Mouse (Mus musculus) liver, postnatal 0 days (tissue): Measurements from ENCODE around the gene Nploc4. TPM values are rescaled to one million over a fixed set of nuclear protein-coding genes. Genes with fewer than 3 reads are reported as not detected.

Source experiments
- ATAC-seq: fragments of 200-750 bp; cut with Nextera tagmentation; 2 replicates; pipeline ENCODE4 v1.8.0; 2017; ENCODE audit warnings: mild to moderate bottlenecking, moderate library complexity
- DNase-seq: peaks from one replicate; pipeline ENCODE4 v3.0.0-alpha.2; 2016
- H3K27ac ChIP-seq: fragments of 300-500 bp; sonication (generic); 2 replicates; pipeline ENCODE4 v1.5.1; 2014; ENCODE audit warnings: antibody characterized with exemption, moderate library complexity, mild to moderate bottlenecking, low read depth
- H3K27me3 ChIP-seq: fragments of 300-500 bp; sonication (generic); 2 replicates; pipeline ENCODE4 v1.6.1; 2014; ENCODE audit warnings: low read length, control low read depth, mixed read lengths; ENCODE audit not compliant: insufficient read depth
- H3K36me3 ChIP-seq: fragments of 300-500 bp; sonication (generic); replicated peaks from 2 replicates; pipeline ENCODE4 v1.6.1; 2014; ENCODE audit warnings: mild to moderate bottlenecking, control low read depth, low read length, moderate library complexity, mixed read lengths; ENCODE audit not compliant: insufficient read depth
- H3K4me1 ChIP-seq: fragments of 300-500 bp; sonication (generic); 2 replicates; pipeline ENCODE4 v1.6.1; 2014; ENCODE audit warnings: antibody characterized with exemption, mild to moderate bottlenecking, control low read depth; ENCODE audit not compliant: insufficient read depth
- H3K4me2 ChIP-seq: fragments of 300-500 bp; sonication (generic); 2 replicates; pipeline ENCODE4 v1.6.1; 2014; ENCODE audit warnings: low read depth, mild to moderate bottlenecking, low read length, moderate library complexity, mixed read lengths
- H3K4me3 ChIP-seq: fragments of 300-500 bp; sonication (generic); 2 replicates; pipeline ENCODE4 v1.5.1; 2014; ENCODE audit warnings: low read depth, low read length
- H3K9ac ChIP-seq: fragments of 300-500 bp; sonication (generic); replicated peaks from 2 replicates; pipeline ENCODE4 v1.6.1; 2014; ENCODE audit warnings: mild to moderate bottlenecking, moderate library complexity
- H3K9me3 ChIP-seq: fragments of 300-500 bp; sonication (generic); 2 replicates; pipeline ENCODE4 v1.6.1; 2016; ENCODE audit warnings: mild to moderate bottlenecking, control low read depth, low read length, mixed read lengths
- CTCF ChIP-seq: sonication (generic); IDR thresholded peaks from 2 replicates; pipeline ENCODE4 v1.5.1; 2016; ENCODE audit warnings: antibody characterized with exemption, low read depth
- EP300 ChIP-seq: IDR thresholded peaks from 2 replicates; pipeline ENCODE4 v1.6.1; 2016; ENCODE audit warnings: antibody characterized with exemption, low read depth, mild to moderate bottlenecking
- WGBS: fragments of 180-500 bp; shearing (Covaris S2); extraction: QIAGEN DNeasy Blood & Tissue Kit; methylation state at CpG from one replicate; pipeline ENCODE4 v1.1.7; 2014; ENCODE audit not compliant: insufficient replicate concordance; 5-methylcytosine and 5-hydroxymethylcytosine counted together
- microRNA-seq: library from miRNA; unstranded; fragments of <30 nt; microRNA quantifications from one replicate; pipeline ENCODE4, GENCODE M21; 2016
- polyA plus RNA-seq: library from polyadenylated mRNA; unstranded; fragments of >200 nt; fragmentation: Nextera tagmentation; extraction: Ambion mirVana; gene quantifications from 2 replicates; pipeline ENCODE4 v1.2.1, GENCODE M21; 2015

Nploc4 gene
- polyA plus RNA-seq, 1 experiment from 2014 or later: 12.8 TPM

DNA sequence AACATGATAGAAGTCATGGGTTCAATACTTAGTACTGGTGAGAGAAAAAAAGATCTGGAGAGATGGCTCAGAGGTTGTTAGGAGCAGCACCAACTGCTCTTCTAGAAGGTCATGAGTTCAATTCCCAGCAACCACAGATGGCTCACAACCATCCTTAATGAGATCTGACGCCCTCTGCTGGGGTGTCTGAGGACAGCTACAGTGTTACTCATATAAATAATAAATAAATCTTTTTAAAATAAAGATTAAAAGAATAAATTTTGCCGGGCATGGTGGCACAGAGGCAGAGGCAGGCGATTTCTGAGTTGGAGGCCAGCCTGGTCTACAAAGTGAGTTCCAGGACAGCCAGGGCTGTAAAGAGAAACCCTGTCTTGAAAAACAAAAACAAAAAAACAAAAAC lies 98.7 kb downstream of the Nploc4 start:
- no peak overlapping the region for H3K4me2 ChIP-seq
- no peaks in the 10 kb centered on the region for H3K9me3 ChIP-seq
- no peaks in the 10 kb centered on the region for H3K36me3 ChIP-seq
- WGBS: 66% methylated on average over 3 of the region's 3 CpGs
- H3K9ac ChIP-seq: no peak overlapping the region
- DNase-seq: peak; percentile 8
- H3K27me3 ChIP-seq: no peaks in the 10 kb centered on the region
- H3K27ac ChIP-seq: no peak overlapping the region
- ATAC-seq: no peak
- TF ChIP-seq EP300 (no peak), CTCF (peak; percentile 13; the same call in 1 of the 2 replicates)
- H3K4me1 ChIP-seq: peaks cover 6% of the 10 kb centered on the region; the same call in 1 of the 2 replicates
- H3K4me3 ChIP-seq: no peak overlapping the region

DNA sequence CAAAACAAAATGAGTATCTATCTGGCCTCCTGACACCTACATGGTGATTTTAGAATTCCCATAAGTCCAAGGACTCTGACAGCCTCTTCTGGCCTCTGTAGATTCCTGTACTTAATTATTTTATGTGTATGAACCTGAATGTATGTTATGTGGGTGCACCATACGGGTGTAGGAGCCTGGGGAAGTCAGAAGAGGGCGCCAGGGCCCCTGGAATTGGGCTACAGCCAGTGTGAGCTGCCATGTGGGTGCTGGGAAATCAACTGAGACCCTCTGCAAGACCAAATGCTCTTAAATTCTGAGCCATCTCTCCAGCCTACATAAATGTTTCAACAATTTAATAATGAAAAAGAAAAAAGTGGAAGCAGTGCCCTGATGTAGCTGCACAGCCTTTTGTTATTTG lies 100.1 kb downstream of the Nploc4 start:
- ATAC-seq (no peak), DNase-seq (peak; percentile 13)
- no peaks in the 10 kb centered on the region for H3K36me3 ChIP-seq

DNA sequence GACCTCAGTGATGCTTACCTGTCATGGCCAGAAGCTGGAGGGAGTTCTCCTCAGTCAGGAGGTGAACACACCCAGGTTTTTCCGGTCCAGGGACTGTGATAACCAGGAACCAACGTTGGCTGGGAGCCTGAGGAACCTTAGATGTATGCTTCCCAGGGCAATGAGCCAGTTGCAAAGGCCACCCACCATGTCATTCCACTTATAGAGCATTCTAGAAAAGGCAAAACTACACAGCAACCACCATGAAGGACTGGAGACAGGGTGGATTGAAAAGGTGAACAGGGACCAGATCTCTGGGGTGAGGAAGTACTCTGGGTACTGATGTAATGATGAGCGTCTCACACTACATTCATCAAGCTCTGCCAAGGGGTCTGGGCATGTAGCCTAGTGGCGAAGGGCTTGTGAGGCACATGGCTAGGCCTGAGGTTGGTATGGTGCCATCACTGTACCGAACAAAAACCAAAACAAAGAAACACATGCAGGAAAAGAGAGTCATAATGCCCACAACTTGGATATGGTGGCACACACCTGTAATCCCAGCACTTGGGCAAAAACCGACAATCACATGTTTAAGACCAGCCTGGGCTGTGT lies 102.0 kb downstream of the Nploc4 start:
- Histone ChIP-seq H3K9ac (no peak overlapping the region), H3K4me3 (no peak overlapping the region), H3K9me3 (no peaks in the 10 kb centered on the region), H3K4me1 (peaks cover 6% of the 10 kb centered on the region; the same call in 1 of the 2 replicates), H3K4me2 (no peak overlapping the region), H3K27ac (no peak overlapping the region), H3K36me3 (no peaks in the 10 kb centered on the region), H3K27me3 (no peaks in the 10 kb centered on the region)
- WGBS: 74% methylated on average over 6 of the region's 6 CpGs
- TF ChIP-seq CTCF: no peak
- TF ChIP-seq EP300: no peak
- DNase-seq (no peak), ATAC-seq (no peak)

More for the DNA sequence above, 100.1 kb downstream of the Nploc4 start:
- Histone ChIP-seq H3K9me3 (no peaks in the 10 kb centered on the region), H3K4me1 (peaks cover 6% of the 10 kb centered on the region; the same call in 1 of the 2 replicates), H3K4me3 (no peak overlapping the region), H3K4me2 (no peak overlapping the region), H3K27me3 (no peaks in the 10 kb centered on the region), H3K9ac (no peak overlapping the region), H3K27ac (no peak overlapping the region)
- whole genome bisulfite sequencing: 49% methylated on average over 2 of the region's 2 CpGs
- no peak for TF ChIP-seq EP300
- peak; percentile 36 for TF ChIP-seq CTCF

Small RNAs within 50 kb of the gene (microRNA-seq; reads per million reads assigned to microRNA genes)
- gene Gm23419: not detected
- not detected for gene Mir6935

Other genes with a start within 250 kb of the Nploc4 start
- 1.1 and 1.2 TPM in 2 replicates for gene Bahcc1, start 204.8 kb downstream of the Nploc4 start, polyA plus RNA-seq
- gene Actg1, start 89.2 kb downstream of the Nploc4 start, polyA plus RNA-seq: 463 and 498 TPM in 2 replicates
- gene Fscn2, start 76.2 kb downstream of the Nploc4 start, polyA plus RNA-seq: not detected in 2 replicates
- gene Faap100, start 58.9 kb downstream of the Nploc4 start, polyA plus RNA-seq: 5.5 and 5.8 TPM in 2 replicates
- gene Tspan10, start 4.9 kb upstream of the Nploc4 start, polyA plus RNA-seq: not detected in 2 replicates
- 0.20 TPM in 1 of 2 replicates, not detected in the other for gene Pde6g, start 15.8 kb upstream of the Nploc4 start, polyA plus RNA-seq
- gene Oxld1, start 20.4 kb upstream of the Nploc4 start, polyA plus RNA-seq: 18.9 and 19.0 TPM in 2 replicates
- gene Ccdc137, start 20.4 kb upstream of the Nploc4 start, polyA plus RNA-seq: 9.0 and 11.7 TPM in 2 replicates
- gene Arl16, start 29.9 kb upstream of the Nploc4 start, polyA plus RNA-seq: 11.9 and 13.5 TPM in 2 replicates
- gene Mrpl12, start 46.9 kb upstream of the Nploc4 start, polyA plus RNA-seq: 133 and 139 TPM in 2 replicates
- gene Slc25a10, start 54.1 kb upstream of the Nploc4 start, polyA plus RNA-seq: 96.7 and 99.7 TPM in 2 replicates
- 58.5 and 66.9 TPM in 2 replicates for gene Gcgr, start 93.0 kb upstream of the Nploc4 start, polyA plus RNA-seq
- gene Mcrip1, start 112.0 kb upstream of the Nploc4 start, polyA plus RNA-seq: 59.2 and 61.0 TPM in 2 replicates
- 0.19 and 1.5 TPM in 2 replicates for gene Ppp1r27, start 113.4 kb upstream of the Nploc4 start, polyA plus RNA-seq
- gene P4hb, start 135.5 kb upstream of the Nploc4 start, polyA plus RNA-seq: 683 and 697 TPM in 2 replicates
- 148 and 156 TPM in 2 replicates for gene Arhgdia, start 143.9 kb upstream of the Nploc4 start, polyA plus RNA-seq
- gene Alyref, start 160.7 kb upstream of the Nploc4 start, polyA plus RNA-seq: 162 and 168 TPM in 2 replicates
- 46.1 and 47.5 TPM in 2 replicates for gene Anapc11, start 160.7 kb upstream of the Nploc4 start, polyA plus RNA-seq
- gene Npb, start 170.8 kb upstream of the Nploc4 start, polyA plus RNA-seq: 20.9 and 22.2 TPM in 2 replicates
- 217 and 222 TPM in 2 replicates for gene Pcyt2, start 180.2 kb upstream of the Nploc4 start, polyA plus RNA-seq
- gene Sirt7, start 187.5 kb upstream of the Nploc4 start, polyA plus RNA-seq: 34.3 TPM in 2 replicates
- gene Mafg, start 195.9 kb upstream of the Nploc4 start, polyA plus RNA-seq: 30.8 and 35.8 TPM in 2 replicates
- 1.5 and 1.7 TPM in 2 replicates for gene Pycr1, start 206.1 kb upstream of the Nploc4 start, polyA plus RNA-seq
- 0.26 and 0.50 TPM in 2 replicates for gene Myadml2, start 210.4 kb upstream of the Nploc4 start, polyA plus RNA-seq
- 0.15 and 0.29 TPM in 2 replicates for gene Notum, start 223.5 kb upstream of the Nploc4 start, polyA plus RNA-seq
- gene Aspscr1, start 235.3 kb upstream of the Nploc4 start, polyA plus RNA-seq: 56.8 and 57.1 TPM in 2 replicates